Mouse (Mus musculus): ENCODE data around the gene Cyp2s1.

- TF ChIP-seq CTCF (IDR thresholded peaks at IDR 0.05; ENCODE audit: low read depth, low read length) = no peak
- no peak for TF ChIP-seq POLR2A (IDR thresholded peaks at IDR 0.05; ENCODE audit: extremely low read depth, insufficient read depth, low read length)
These were observed 29.7 kb downstream of the Cyp2s1 start for GRCm38 (mm10) chr7:25786974-25787373.
